Mouse (Mus musculus): ENCODE measurements at regions not wholly inside any gene's neighbourhood (a gene's known extent, or its start where the extent isn't known, plus 50 kb on each side); places are given as distances from the start of the nearest gene placed in this dataset.
A peak's percentile ranks its signal among the peaks of the same experiment; 100 is the strongest.

- H3K4me3 ChIP-seq: no peak overlapping the region
- intact Hi-C loops (cut with DNase I): no loop called here
- DNase-seq (ENCODE audit: extremely low spot score in 1 of 2, low spot score in 2 of 2): no peak
- H3K27ac ChIP-seq: no peak overlapping the region
- TF ChIP-seq CTCF (IDR thresholded peaks at IDR 0.05): no peak
Measured at GRCm38 (mm10) chr14:100437552-100437951, 153.1 kb upstream of the Klf12 start.

DNA sequence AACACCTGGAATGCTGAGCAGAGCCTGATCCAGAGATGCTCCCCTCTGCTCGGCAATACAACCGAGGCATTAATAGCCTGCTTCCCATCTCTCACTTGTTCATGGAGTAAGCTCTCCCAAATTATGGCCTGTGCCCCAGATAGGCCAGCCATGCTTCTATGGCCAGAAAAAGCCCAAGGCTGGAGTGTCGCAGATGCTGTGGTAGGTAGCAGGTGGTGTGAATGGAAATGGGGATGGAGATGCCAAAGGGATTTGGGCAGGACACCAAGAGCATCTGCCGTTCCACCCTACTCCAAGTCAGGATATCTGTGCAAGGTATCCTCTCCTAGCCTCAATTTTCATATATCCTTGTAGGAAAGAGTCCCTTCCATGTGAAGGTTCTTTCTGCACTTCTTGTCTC is 145.2 kb upstream of the Klf12 start:
- Histone ChIP-seq H3K27ac (no peak overlapping the region), H3K4me3 (no peak overlapping the region)
- TF ChIP-seq CTCF (IDR thresholded peaks at IDR 0.05): no peak
- no peak for DNase-seq (ENCODE audit: extremely low spot score in 1 of 2, low spot score in 2 of 2)
- intact Hi-C loops (cut with DNase I): no loop called here

GRCm38 (mm10) chr14:100426399-100426798 is 141.9 kb upstream of the Klf12 start:
- no peak for DNase-seq (ENCODE audit: extremely low spot score in 1 of 2, low spot score in 2 of 2)
- Histone ChIP-seq H3K27ac (no peak overlapping the region), H3K4me3 (no peak overlapping the region)
- intact Hi-C loops (cut with DNase I): no loop called here
- no peak for TF ChIP-seq CTCF (IDR thresholded peaks at IDR 0.05)

DNA sequence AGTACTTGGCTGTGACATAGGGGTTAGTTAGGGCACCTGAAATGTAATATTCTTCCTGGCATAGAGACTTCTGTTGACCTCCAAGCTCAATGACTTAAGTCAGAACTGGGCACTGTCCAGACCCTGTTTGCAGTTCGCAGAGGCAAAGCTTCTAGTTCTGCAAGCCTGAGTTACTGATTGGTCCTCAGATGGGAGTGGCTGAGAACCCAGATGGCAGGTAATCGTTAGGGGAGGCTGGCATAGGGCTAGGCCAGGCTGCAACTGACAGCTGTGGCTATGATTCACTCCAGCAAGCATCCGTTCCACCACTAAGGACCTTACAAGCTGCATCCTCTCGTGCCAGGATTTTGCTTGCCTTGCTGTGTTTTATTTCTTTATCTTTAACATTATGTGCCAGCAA is 139.3 kb upstream of the Klf12 start:
- H3K27ac ChIP-seq: no peak overlapping the region
- H3K4me3 ChIP-seq: no peak overlapping the region
- intact Hi-C loops (cut with DNase I): no loop called here
- no peak for TF ChIP-seq CTCF (IDR thresholded peaks at IDR 0.05)
- DNase-seq (ENCODE audit: extremely low spot score in 1 of 2, low spot score in 2 of 2): no peak

GRCm38 (mm10) chr14:100421666-100422065 is 137.2 kb upstream of the Klf12 start:
- TF ChIP-seq CTCF (IDR thresholded peaks at IDR 0.05): no peak
- intact Hi-C loops (cut with DNase I): no loop called here
- no peak for DNase-seq (ENCODE audit: extremely low spot score in 1 of 2, low spot score in 2 of 2)
- Histone ChIP-seq H3K27ac (no peak overlapping the region), H3K4me3 (no peak overlapping the region)

DNA sequence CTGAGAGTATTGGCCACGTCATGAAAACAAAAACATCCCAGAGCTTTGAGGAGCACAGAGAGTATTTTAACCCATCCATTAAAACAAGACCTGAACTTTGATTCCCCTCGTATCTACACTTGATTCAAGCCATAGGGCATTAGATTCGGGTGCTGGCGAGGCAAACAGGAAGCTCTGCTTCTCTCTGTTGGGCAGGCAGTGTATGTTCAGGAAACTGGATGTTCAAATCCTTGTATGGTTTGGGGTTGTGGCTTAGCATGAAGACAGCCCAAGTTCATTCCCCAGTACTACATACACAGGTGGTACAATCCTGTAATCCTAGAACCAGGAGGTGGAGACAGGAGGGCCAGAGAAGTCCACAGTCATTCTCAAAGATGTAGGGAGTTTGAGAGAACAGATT is 130.6 kb upstream of the Klf12 start:
- intact Hi-C loops (cut with DNase I): loop anchor here (2.0 kb wide), 1 partner anchor 68 kb away; no protein-coding TSS in a partner anchor
- Histone ChIP-seq H3K27ac (no peak overlapping the region), H3K4me3 (no peak overlapping the region)
- DNase-seq (ENCODE audit: extremely low spot score in 1 of 2, low spot score in 2 of 2): no peak
- no peak for TF ChIP-seq CTCF (IDR thresholded peaks at IDR 0.05)

DNA sequence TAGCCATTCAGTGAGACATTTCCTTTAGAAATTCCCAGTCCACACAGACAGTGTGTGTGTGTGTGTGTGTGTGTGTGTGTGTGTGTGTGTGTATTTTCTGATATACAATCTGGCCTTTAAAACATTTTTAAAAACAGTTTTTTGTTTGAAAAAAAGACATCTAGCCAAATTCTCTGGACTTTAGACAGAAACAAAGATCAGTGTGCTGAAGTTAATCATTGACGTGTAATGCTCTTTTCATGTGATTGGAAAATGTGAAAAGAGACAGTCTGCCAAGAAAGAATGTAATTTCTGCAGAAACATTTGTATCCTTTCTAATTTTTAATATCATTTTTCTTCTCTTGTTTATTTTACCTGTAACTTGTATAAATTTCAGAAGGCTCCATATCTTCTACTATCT is 127.7 kb upstream of the Klf12 start:
- DNase-seq (ENCODE audit: extremely low spot score in 1 of 2, low spot score in 2 of 2): no peak
- H3K27ac ChIP-seq: no peak overlapping the region
- no peak overlapping the region for H3K4me3 ChIP-seq
- intact Hi-C loops (cut with DNase I): no loop called here
- no peak for TF ChIP-seq CTCF (IDR thresholded peaks at IDR 0.05)

GRCm38 (mm10) chr14:100397191-100397590 is 112.7 kb upstream of the Klf12 start:
- no peak for DNase-seq (ENCODE audit: extremely low spot score in 1 of 2, low spot score in 2 of 2)
- intact Hi-C loops (cut with DNase I): no loop called here
- no peak for TF ChIP-seq CTCF (IDR thresholded peaks at IDR 0.05)

GRCm38 (mm10) chr14:100375218-100375983 is 90.9 kb upstream of the Klf12 start:
- Histone ChIP-seq H3K27ac (no peak overlapping the region), H3K4me3 (peak overlapping the region; percentile 35)
- TF ChIP-seq CTCF (IDR thresholded peaks at IDR 0.05): no peak
- intact Hi-C loops (cut with DNase I): loop anchor here (5.0 kb wide), 2 partner anchors 87 to 88 kb away; no protein-coding TSS in a partner anchor
- no peak for DNase-seq (ENCODE audit: extremely low spot score in 1 of 2, low spot score in 2 of 2)

More at GRCm38 (mm10) chr14:100397191-100397590, 112.7 kb upstream of the Klf12 start:
- Histone ChIP-seq H3K27ac (no peak overlapping the region), H3K4me3 (no peak overlapping the region)

DNA sequence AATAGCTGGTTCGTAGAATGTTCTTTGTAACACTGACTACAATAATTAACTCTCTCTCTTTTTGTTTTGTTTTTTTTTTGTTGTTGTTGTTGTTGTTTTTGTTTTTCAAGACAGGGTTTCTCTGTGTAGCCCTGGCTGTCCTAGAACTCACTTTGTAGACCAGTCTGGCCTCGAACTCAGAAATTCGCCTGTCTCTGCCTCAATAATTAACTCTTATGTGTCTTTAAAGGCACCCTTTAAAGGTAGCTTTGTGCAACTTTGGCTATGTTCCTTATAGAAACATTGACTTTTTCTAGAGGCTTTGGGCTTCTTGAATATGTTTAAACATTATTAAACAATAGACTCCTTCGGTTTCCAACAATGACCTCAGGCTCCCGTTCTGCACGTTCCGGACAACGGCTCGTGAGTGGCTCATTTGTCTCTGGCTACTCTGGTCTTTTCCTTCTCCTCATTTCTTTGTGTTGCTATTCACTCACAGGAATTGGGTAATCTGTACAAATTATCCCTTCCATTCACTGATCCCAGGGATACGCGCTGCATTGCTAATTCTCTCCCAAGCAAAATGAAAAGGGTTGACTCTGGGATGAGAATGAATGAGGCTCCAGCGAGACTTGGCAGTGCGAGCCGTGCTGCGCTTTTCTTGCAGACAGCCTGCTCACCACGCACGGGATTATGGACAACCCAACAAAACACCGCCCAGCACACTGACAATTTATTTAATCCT is 90.2 kb upstream of the Klf12 start:
- DNase-seq (ENCODE audit: extremely low spot score in 1 of 2, low spot score in 2 of 2): peak; percentile 37 to 41
- TF ChIP-seq CTCF (IDR thresholded peaks at IDR 0.05): no peak
- peak overlapping the region; percentile 35 for H3K4me3 ChIP-seq
- no peak overlapping the region for H3K27ac ChIP-seq
- intact Hi-C loops (cut with DNase I): loop anchor here (5.0 kb wide), 2 partner anchors 87 to 88 kb away; no protein-coding TSS in a partner anchor

DNA sequence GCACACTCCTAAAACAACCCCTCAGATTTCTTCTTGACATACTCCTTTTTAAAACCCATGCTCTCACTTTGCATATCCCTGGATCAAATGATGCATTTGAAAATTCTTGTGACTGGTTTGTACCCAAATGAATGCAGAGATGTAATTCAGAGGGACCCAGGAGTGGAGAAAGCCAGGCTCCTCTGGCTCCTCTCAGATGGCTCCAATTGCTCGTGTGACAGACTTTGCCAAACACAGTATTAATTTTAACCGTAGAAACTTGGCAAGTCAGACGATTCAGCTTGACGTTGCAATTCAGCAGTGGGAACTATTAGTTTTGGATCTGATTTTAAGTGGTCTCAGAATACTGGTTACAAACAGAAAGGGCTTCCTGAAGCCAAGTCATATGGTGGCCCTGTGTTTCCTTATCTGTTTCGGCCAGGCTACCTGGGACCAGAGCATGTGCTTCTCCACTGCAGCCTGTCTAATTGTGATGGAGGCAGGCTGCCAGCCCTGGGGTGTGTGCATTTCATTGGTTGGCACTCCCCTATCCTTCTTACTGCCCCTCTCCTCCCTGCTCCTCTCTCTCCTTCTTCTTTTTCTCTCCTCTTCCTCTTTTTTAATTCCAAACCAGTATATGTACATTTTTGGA is 81.9 kb upstream of the Klf12 start:
- intact Hi-C loops (cut with DNase I): no loop called here
- H3K4me3 ChIP-seq: no peak overlapping the region
- DNase-seq (ENCODE audit: extremely low spot score in 1 of 2, low spot score in 2 of 2): no peak
- no peak overlapping the region for H3K27ac ChIP-seq
- TF ChIP-seq CTCF (IDR thresholded peaks at IDR 0.05): no peak

DNA sequence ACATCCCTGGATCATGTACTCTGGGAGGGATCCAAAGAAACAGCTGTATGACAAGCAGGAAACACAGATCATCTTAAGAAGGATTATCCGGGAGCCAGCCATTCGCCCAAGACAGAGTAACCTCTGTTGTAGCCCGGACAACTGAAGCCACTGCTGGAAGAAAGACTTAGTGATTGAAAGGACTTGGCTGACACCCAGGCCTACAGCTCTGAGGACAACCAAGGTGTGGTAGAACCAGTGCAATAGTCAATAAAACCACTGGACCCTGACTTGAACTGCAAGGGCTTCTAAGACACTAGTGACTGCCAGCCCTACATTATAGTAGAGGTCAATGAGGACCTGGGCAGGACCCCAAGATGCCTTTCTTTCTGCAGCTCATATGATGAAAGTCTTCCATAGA is 78.3 kb upstream of the Klf12 start:
- DNase-seq (ENCODE audit: extremely low spot score in 1 of 2, low spot score in 2 of 2): no peak
- intact Hi-C loops (cut with DNase I): loop anchor here (5.0 kb wide), 1 partner anchor 75 kb away; no protein-coding TSS in a partner anchor
- TF ChIP-seq CTCF (IDR thresholded peaks at IDR 0.05): no peak
- Histone ChIP-seq H3K4me3 (no peak overlapping the region), H3K27ac (no peak overlapping the region)
